Comparison of ENCODE assay signal across 13 mouse cellular contexts in genomic region chr6:99269921-99270320, GRCm38 (mm10).
DNase-seq lines count a peak whose midpoint lies in the region; ATAC-seq and TF ChIP-seq lines count a peak whose summit lies in the region.
"Had no signal": no experiment of that assay in that cellular context is flagged by ENCODE, and none has a peak within 500 bp of the region (broad histone marks: within the 10 kb centered on the region; RNA-seq: fewer than 3 reads in every experiment).

No protein-coding gene starts in this region.

- no peaks in the 10 kb centered on the region for H3K9me3 ChIP-seq in MEL (replicated peaks; ENCODE audit: insufficient read depth, low read length)
- no peaks in the 10 kb centered on the region for H3K9me3 ChIP-seq in midbrain, postnatal 0 days (ENCODE audit: low read length)
- H3K9me3 ChIP-seq: forebrain, embryonic 13.5 days; liver, embryonic 15.5 days; megakaryocyte, embryonic 14.5 days had no signal

- peak; percentile 31 to 60 for DNase-seq in left cerebral cortex, adult 18-20 months (ENCODE audit: low spot score in 2 of 2)
- DNase-seq in left cerebral cortex, postnatal 10 days (ENCODE audit: extremely low spot score in 1 of 2, low spot score in 2 of 2) = no peak
- peak; percentile 13 for DNase-seq in MEL (ENCODE audit: low read depth, low spot score)
- peak; percentile 63 for DNase-seq in fat pad, adult 2 months (ENCODE audit: extremely low read depth, low read depth, low spot score)
- DNase-seq in thymus, adult 18-20 months = peak; percentile 14 to 23
- no peak for DNase-seq in midbrain, postnatal 0 days (ENCODE audit: low spot score)
- DNase-seq in adrenal gland, postnatal 10 days = no peak
- no peak for DNase-seq in urinary bladder, postnatal 10 days (ENCODE audit: low spot score)
- DNase-seq: heart, adult 18-20 months; kidney, adult 2 months had no signal

- no peak for TF ChIP-seq CTCF in MEL (IDR thresholded peaks at IDR 0.05 in 2 of 3, conservative IDR thresholded peaks at IDR 0.05 in 1 of 3; ENCODE audit: control insufficient read depth in 1 of 3, insufficient read depth in 1 of 3, low read depth in 2 of 3, low read length in 3 of 3, poor library complexity in 1 of 3, severe bottlenecking in 1 of 3)
- TF ChIP-seq CTCF in midbrain, postnatal 0 days (IDR thresholded peaks at IDR 0.05) = no peak

- no peak for TF ChIP-seq EP300 in MEL (IDR thresholded peaks at IDR 0.05; ENCODE audit: low read depth in 1 of 2, low read length in 2 of 2)

- intact Hi-C loops in left cerebral cortex, postnatal 10 days (cut with DNase I) = loop anchor here (10.0 kb wide), 4 partner anchors 245 to 1155 kb away; no protein-coding TSS in a partner anchor

- no peak overlapping the region for H3K4me3 ChIP-seq in MEL (ENCODE audit: control insufficient read depth in 1 of 2, insufficient read depth in 1 of 2, low read depth in 2 of 2, low read length in 2 of 2)
- no peak overlapping the region for H3K4me3 ChIP-seq in midbrain, postnatal 0 days (ENCODE audit: low read depth, low read length)
- H3K4me3 ChIP-seq: forebrain, embryonic 13.5 days; liver, embryonic 15.5 days; megakaryocyte, embryonic 14.5 days had no signal

- no peaks in the 10 kb centered on the region for H3K4me1 ChIP-seq in MEL (ENCODE audit: control insufficient read depth in 1 of 2, insufficient read depth in 2 of 2, low read length in 2 of 2)
- peaks cover 5% of the 10 kb centered on the region; the same call in 1 of the 2 replicates for H3K4me1 ChIP-seq in midbrain, postnatal 0 days (ENCODE audit: insufficient read depth, low read length)

- no peak overlapping the region for H3K4me2 ChIP-seq in midbrain, postnatal 0 days (ENCODE audit: low read depth, low read length, poor library complexity, severe bottlenecking)
- H3K4me2 ChIP-seq: forebrain, embryonic 13.5 days; liver, embryonic 15.5 days had no signal

- ATAC-seq in midbrain, postnatal 0 days (ENCODE audit: low FRiP score) = no peak
- ATAC-seq: forebrain, embryonic 13.5 days had no signal

- no peaks in the 10 kb centered on the region for H3K36me3 ChIP-seq in MEL (ENCODE audit: control insufficient read depth in 1 of 2, insufficient read depth in 2 of 2, low read length in 2 of 2)
- no peaks in the 10 kb centered on the region for H3K36me3 ChIP-seq in midbrain, postnatal 0 days (ENCODE audit: insufficient read depth, low read length)
- H3K36me3 ChIP-seq: liver, embryonic 15.5 days had no signal

- H3K9ac ChIP-seq in MEL (ENCODE audit: control insufficient read depth, low read depth, low read length, poor library complexity, severe bottlenecking) = no peak overlapping the region
- no peak overlapping the region for H3K9ac ChIP-seq in midbrain, postnatal 0 days (replicated peaks; ENCODE audit: low read length, poor library complexity, severe bottlenecking)
- H3K9ac ChIP-seq: forebrain, embryonic 13.5 days; liver, embryonic 15.5 days had no signal

- H3K79me2 ChIP-seq in MEL (ENCODE audit: control insufficient read depth, insufficient read depth, low read length, poor library complexity) = no peaks in the 10 kb centered on the region

- H3K27ac ChIP-seq in MEL (ENCODE audit: control insufficient read depth, low read depth, low read length) = no peak overlapping the region
- no peak overlapping the region for H3K27ac ChIP-seq in midbrain, postnatal 0 days (ENCODE audit: low read depth, low read length)
- H3K27ac ChIP-seq: forebrain, embryonic 13.5 days; liver, embryonic 15.5 days had no signal

- no peak for TF ChIP-seq POLR2A in MEL (IDR thresholded peaks at IDR 0.05; ENCODE audit: control insufficient read depth in 1 of 2, insufficient read depth in 1 of 2, low read depth in 1 of 2, low read length in 2 of 2, poor library complexity in 1 of 2)

- TF ChIP-seq RAD21 in MEL (IDR thresholded peaks at IDR 0.05; ENCODE audit: low read depth, low read length) = no peak

- H3K27me3 ChIP-seq in MEL (ENCODE audit: control insufficient read depth in 1 of 2, insufficient read depth in 2 of 2, low read length in 2 of 2) = no peaks in the 10 kb centered on the region
- no peaks in the 10 kb centered on the region for H3K27me3 ChIP-seq in midbrain, postnatal 0 days (ENCODE audit: insufficient read depth, low read length)
- H3K27me3 ChIP-seq: forebrain, embryonic 13.5 days; liver, embryonic 15.5 days; megakaryocyte, embryonic 14.5 days had no signal

- WGBS in midbrain, postnatal 0 days = 81% methylated on average over 6 of the region's 6 CpGs

TF ChIP-seq in MEL, 35 proteins besides CTCF, POLR2A, EP300 and RAD21:
- TF ChIP-seq USF2 (IDR thresholded peaks at IDR 0.05; ENCODE audit: borderline replicate concordance in 1 of 2, insufficient read depth in 1 of 2, low read depth in 1 of 2, low read length in 2 of 2) = no peak
- no peak for TF ChIP-seq NELFE (IDR thresholded peaks at IDR 0.05; ENCODE audit: low read depth, low read length)
- no peak for TF ChIP-seq CHD2 (IDR thresholded peaks at IDR 0.05; ENCODE audit: low read length)
- no peak for TF ChIP-seq NRF1 (IDR thresholded peaks at IDR 0.05; ENCODE audit: insufficient read depth, low read depth, low read length, poor library complexity, severe bottlenecking)
- TF ChIP-seq POLR2AphosphoS5 (IDR thresholded peaks at IDR 0.05; ENCODE audit: borderline replicate concordance, low read depth, low read length) = no peak
- no peak for TF ChIP-seq E2F4 (IDR thresholded peaks at IDR 0.05; ENCODE audit: borderline replicate concordance, low read depth, low read length)
- no peak for TF ChIP-seq MYC (IDR thresholded peaks at IDR 0.05; ENCODE audit: low read depth, low read length)

Comparison
In these comparisons a context has a peak if more than half of its experiments do, and no peak if none do; other contexts are left out.
1. DNase-seq: peak in left cerebral cortex, adult 18-20 months (2 of 2), MEL (single experiment), fat pad, adult 2 months (single experiment) and thymus, adult 18-20 months (2 of 2); none in left cerebral cortex, postnatal 10 days (0 of 2), midbrain, postnatal 0 days (single experiment), adrenal gland, postnatal 10 days (single experiment) and urinary bladder, postnatal 10 days (single experiment).